Mouse (Mus musculus) MEL (cell line): ENCODE data around the gene Ran. TPM values are rescaled to one million over a fixed set of nuclear protein-coding genes. Genes with fewer than 3 reads are reported as not detected.

Source experiments
- DNase-seq: peaks from one replicate; pipeline ENCODE4 v3.0.0; 2011; ENCODE audit warnings: low read depth, low spot score
- H3K27ac ChIP-seq: 2 replicates; pipeline ENCODE4 v1.5.1; 2012; ENCODE audit warnings: low read depth, mild to moderate bottlenecking, control low read depth, low read length, moderate library complexity; ENCODE audit not compliant: control insufficient read depth
- H3K27me3 ChIP-seq, 2 experiments: fragments of 150-350 bp in 1 of 2; sonication (generic) in 1 of 2; 2 replicates each; pipeline ENCODE4 v1.6.1; 2012; ENCODE audit warnings: low read length in 2 of 2, mild to moderate bottlenecking in 2 of 2, improper control_type of control experiment in 1 of 2, moderate library complexity in 1 of 2; ENCODE audit not compliant: insufficient read depth in 2 of 2, control insufficient read depth in 1 of 2
- H3K36me3 ChIP-seq, 2 experiments: 2 replicates each; pipeline ENCODE4 v1.6.1; 2012 to 2014; ENCODE audit warnings: low read length in 2 of 2, improper control_type of control experiment in 1 of 2, inconsistent platforms in 1 of 2, mild to moderate bottlenecking in 1 of 2; ENCODE audit not compliant: insufficient read depth in 2 of 2, control insufficient read depth in 1 of 2
- H3K4me1 ChIP-seq, 2 experiments: fragments of 150-350 bp in 1 of 2; sonication (generic) in 1 of 2; 2 replicates each; pipeline ENCODE4 v1.6.1; 2012; ENCODE audit warnings: low read length in 2 of 2, improper control_type of control experiment in 1 of 2, mild to moderate bottlenecking in 1 of 2; ENCODE audit not compliant: insufficient read depth in 2 of 2, control insufficient read depth in 1 of 2
- H3K4me3 ChIP-seq, 2 experiments: fragments of 150-350 bp in 1 of 2; sonication (generic) in 1 of 2; 2 replicates each; pipeline ENCODE4 v1.5.1; 2012; ENCODE audit warnings: low read depth in 2 of 2, low read length in 2 of 2, mild to moderate bottlenecking in 2 of 2, moderate library complexity in 2 of 2, control low read depth in 1 of 2, improper control_type of control experiment in 1 of 2; ENCODE audit not compliant: control insufficient read depth in 1 of 2, insufficient read depth in 1 of 2
- H3K79me2 ChIP-seq: 2 replicates; pipeline ENCODE4 v1.6.1; 2012; ENCODE audit warnings: mild to moderate bottlenecking, low read length, moderate library complexity; ENCODE audit not compliant: control insufficient read depth, poor library complexity, insufficient read depth
- H3K9ac ChIP-seq: 2 replicates; pipeline ENCODE4 v1.6.1; 2012; ENCODE audit warnings: low read depth, mild to moderate bottlenecking, control low read depth, low read length, moderate library complexity; ENCODE audit not compliant: control insufficient read depth, poor library complexity, severe bottlenecking
- H3K9me3 ChIP-seq: fragments of 150-350 bp; sonication (generic); replicated peaks from 2 replicates; pipeline ENCODE4 v1.6.1; 2012; ENCODE audit warnings: mild to moderate bottlenecking, low read length, improper control_type of control experiment, moderate library complexity; ENCODE audit not compliant: insufficient read depth
- BHLHE40 ChIP-seq: IDR thresholded peaks from 2 replicates; pipeline ENCODE4 v1.6.1; 2012; ENCODE audit warnings: low read depth, mild to moderate bottlenecking, inconsistent platforms, low read length, improper control_type of control experiment, borderline replicate concordance
- CHD1 ChIP-seq: IDR thresholded peaks from 2 replicates; pipeline ENCODE4 v1.6.1; 2012; ENCODE audit warnings: low read depth, mild to moderate bottlenecking, inconsistent platforms, low read length, improper control_type of control experiment
- CHD2 ChIP-seq: IDR thresholded peaks from 2 replicates; pipeline ENCODE4 v1.6.1; 2011; ENCODE audit warnings: low read length, improper control_type of control experiment
- CTCF ChIP-seq, 3 experiments: IDR thresholded peaks in 2 of 3; conservative IDR thresholded peaks in 1 of 3; 2 replicates each; pipeline ENCODE4 v1.5.1; 2011 to 2012; ENCODE audit warnings: low read length in 3 of 3, low read depth in 2 of 3, mild to moderate bottlenecking in 2 of 3, improper control_type of control experiment in 1 of 3, inconsistent platforms in 1 of 3, mixed read lengths in 1 of 3, moderate library complexity in 1 of 3; ENCODE audit not compliant: control insufficient read depth in 1 of 3, insufficient read depth in 1 of 3, poor library complexity in 1 of 3, severe bottlenecking in 1 of 3
- E2F4 ChIP-seq: IDR thresholded peaks from 2 replicates; pipeline ENCODE4 v1.6.1; 2011; ENCODE audit warnings: low read depth, low read length, improper control_type of control experiment, borderline replicate concordance
- ELF1 ChIP-seq: IDR thresholded peaks from 2 replicates; pipeline ENCODE4 v1.6.1; 2014; ENCODE audit warnings: low read depth, mild to moderate bottlenecking, inconsistent platforms, low read length, improper control_type of control experiment, moderate library complexity
- ETS1 ChIP-seq: IDR thresholded peaks from 2 replicates; pipeline ENCODE4 v1.6.1; 2012; ENCODE audit warnings: low read depth, mild to moderate bottlenecking, inconsistent platforms, low read length, improper control_type of control experiment, moderate library complexity
- GABPA ChIP-seq: IDR thresholded peaks from 2 replicates; pipeline ENCODE4 v1.6.1; 2012; ENCODE audit warnings: low read depth, mild to moderate bottlenecking, inconsistent platforms, low read length, improper control_type of control experiment, moderate library complexity
- GATA1 ChIP-seq: IDR thresholded peaks from 2 replicates; pipeline ENCODE4 v1.6.1; 2011; ENCODE audit warnings: low read depth, low read length, improper control_type of control experiment
- HCFC1 ChIP-seq: IDR thresholded peaks from 2 replicates; pipeline ENCODE4 v1.6.1; 2012; ENCODE audit warnings: low read depth, mild to moderate bottlenecking, inconsistent platforms, low read length, improper control_type of control experiment, moderate library complexity
- JUND ChIP-seq: IDR thresholded peaks from 2 replicates; pipeline ENCODE4 v1.6.1; 2011; ENCODE audit warnings: low read depth, mild to moderate bottlenecking, improper control_type of control experiment, low read length
- KAT2A ChIP-seq: conservative IDR thresholded peaks from 2 replicates; pipeline ENCODE4 v1.6.1; 2012; ENCODE audit warnings: low read depth, low read length, improper control_type of control experiment, inconsistent platforms
- MAFK ChIP-seq: IDR thresholded peaks from 2 replicates; pipeline ENCODE4 v1.6.1; 2011; ENCODE audit warnings: low read depth, mild to moderate bottlenecking, low read length, improper control_type of control experiment, borderline replicate concordance
- MAX ChIP-seq: IDR thresholded peaks from 2 replicates; pipeline ENCODE4 v1.6.1; 2011; ENCODE audit warnings: low read length, improper control_type of control experiment
- MAZ ChIP-seq: IDR thresholded peaks from 2 replicates; pipeline ENCODE4 v1.6.1; 2012; ENCODE audit warnings: low read depth, mild to moderate bottlenecking, inconsistent platforms, low read length, improper control_type of control experiment
- MXI1 ChIP-seq: IDR thresholded peaks from 2 replicates; pipeline ENCODE4 v1.6.1; 2011; ENCODE audit warnings: mild to moderate bottlenecking, low read depth, low read length, improper control_type of control experiment
- MYB ChIP-seq: IDR thresholded peaks from 2 replicates; pipeline ENCODE4 v1.6.1; 2011; ENCODE audit warnings: mild to moderate bottlenecking, low read depth, low read length, improper control_type of control experiment
- MYC ChIP-seq: IDR thresholded peaks from 2 replicates; pipeline ENCODE4 v1.6.1; 2011; ENCODE audit warnings: low read depth, mild to moderate bottlenecking, low read length, improper control_type of control experiment, moderate library complexity
- NELFE ChIP-seq: IDR thresholded peaks from 2 replicates; pipeline ENCODE4 v1.6.1; 2011; ENCODE audit warnings: low read depth, low read length, improper control_type of control experiment
- NRF1 ChIP-seq: IDR thresholded peaks from 2 replicates; pipeline ENCODE4 v1.6.1; 2014; ENCODE audit warnings: low read depth, mild to moderate bottlenecking, inconsistent platforms, low read length, improper control_type of control experiment, moderate library complexity; ENCODE audit not compliant: poor library complexity, insufficient read depth, severe bottlenecking
- POLR2A ChIP-seq, 2 experiments: IDR thresholded peaks; 2 replicates each; pipeline ENCODE4 v1.6.1; 2011 to 2012; ENCODE audit warnings: low read length in 2 of 2, mild to moderate bottlenecking in 2 of 2, control low read depth in 1 of 2, improper control_type of control experiment in 1 of 2, low read depth in 1 of 2, moderate library complexity in 1 of 2; ENCODE audit not compliant: control insufficient read depth in 1 of 2, insufficient read depth in 1 of 2, poor library complexity in 1 of 2
- POLR2AphosphoS2 ChIP-seq: IDR thresholded peaks from 2 replicates; pipeline ENCODE4 v1.6.1; 2011; ENCODE audit warnings: low read length, improper control_type of control experiment
- POLR2AphosphoS5 ChIP-seq: IDR thresholded peaks from 2 replicates; pipeline ENCODE4 v1.6.1; 2012; ENCODE audit warnings: low read depth, borderline replicate concordance, mild to moderate bottlenecking, inconsistent platforms, low read length, moderate library complexity, mixed read lengths
- RAD21 ChIP-seq: IDR thresholded peaks from 2 replicates; pipeline ENCODE4 v1.6.1; 2011; ENCODE audit warnings: mild to moderate bottlenecking, low read depth, low read length, improper control_type of control experiment
- RCOR1 ChIP-seq: IDR thresholded peaks from 2 replicates; pipeline ENCODE4 v1.6.1; 2012; ENCODE audit warnings: low read depth, mild to moderate bottlenecking, inconsistent platforms, low read length, improper control_type of control experiment
- SIN3A ChIP-seq: IDR thresholded peaks from 2 replicates; pipeline ENCODE4 v1.6.1; 2012; ENCODE audit warnings: low read length, improper control_type of control experiment, inconsistent platforms
- SMC3 ChIP-seq: IDR thresholded peaks from 2 replicates; pipeline ENCODE4 v1.6.1; 2011; ENCODE audit warnings: low read depth, low read length, improper control_type of control experiment
- TAL1 ChIP-seq: IDR thresholded peaks from 2 replicates; pipeline ENCODE4 v1.6.1; 2012; ENCODE audit warnings: mild to moderate bottlenecking, inconsistent platforms, low read length, moderate library complexity, mixed read lengths
- TBP ChIP-seq: IDR thresholded peaks from 2 replicates; pipeline ENCODE4 v1.8.0; 2011; ENCODE audit warnings: low read depth, low read length, improper control_type of control experiment
- TCF12 ChIP-seq: IDR thresholded peaks from 2 replicates; pipeline ENCODE4 v1.6.1; 2014; ENCODE audit warnings: low read depth, mild to moderate bottlenecking, inconsistent platforms, low read length, improper control_type of control experiment, moderate library complexity
- UBTF ChIP-seq: IDR thresholded peaks from 2 replicates; pipeline ENCODE4 v1.6.1; 2012; ENCODE audit warnings: low read depth, mild to moderate bottlenecking, inconsistent platforms, low read length, improper control_type of control experiment, moderate library complexity, borderline replicate concordance; ENCODE audit not compliant: insufficient read depth
- USF1 ChIP-seq: IDR thresholded peaks from 2 replicates; pipeline ENCODE4 v1.6.1; 2014; ENCODE audit warnings: low read depth, mild to moderate bottlenecking, inconsistent platforms, low read length, improper control_type of control experiment, moderate library complexity
- USF2 ChIP-seq, 2 experiments: IDR thresholded peaks; 2 replicates each; pipeline ENCODE4 v1.6.1; 2011 to 2012; ENCODE audit warnings: improper control_type of control experiment in 2 of 2, low read length in 2 of 2, borderline replicate concordance in 1 of 2, inconsistent platforms in 1 of 2, low read depth in 1 of 2, mild to moderate bottlenecking in 1 of 2; ENCODE audit not compliant: insufficient read depth in 1 of 2
- ZC3H11A ChIP-seq: IDR thresholded peaks from 2 replicates; pipeline ENCODE4 v1.6.1; 2012; ENCODE audit warnings: low read depth, mild to moderate bottlenecking, inconsistent platforms, low read length, improper control_type of control experiment
- ZKSCAN1 ChIP-seq: IDR thresholded peaks from 2 replicates; pipeline ENCODE4 v1.6.1; 2012; ENCODE audit warnings: low read depth, mild to moderate bottlenecking, inconsistent platforms, low read length, improper control_type of control experiment, moderate library complexity
- polyA plus RNA-seq, 2 experiments: library from polyadenylated mRNA; stranded (reverse) in 1 of 2; unstranded in 1 of 2; fragments of >175 nt in 1 of 2; fragments of >200 nt in 1 of 2; gene quantifications; 2 replicates each; pipeline versions ENCODE4 v1.2.1 to v1.2.4; 2012; ENCODE audit warnings: low replicate concordance in 2 of 2, low read depth in 1 of 2; ENCODE audit not compliant: insufficient read length in 2 of 2, insufficient read depth in 1 of 2, missing spikeins in 1 of 2
- total RNA-seq: library from RNA; depleted of rRNA; stranded (reverse); fragments of 300-350 nt; gene quantifications from 2 replicates; pipeline ENCODE4 v1.2.3, GENCODE M21; 2012

Ran gene
- total and polyA plus RNA-seq, 3 experiments = 91.6 to 2,479 (median 950) TPM

DNA sequence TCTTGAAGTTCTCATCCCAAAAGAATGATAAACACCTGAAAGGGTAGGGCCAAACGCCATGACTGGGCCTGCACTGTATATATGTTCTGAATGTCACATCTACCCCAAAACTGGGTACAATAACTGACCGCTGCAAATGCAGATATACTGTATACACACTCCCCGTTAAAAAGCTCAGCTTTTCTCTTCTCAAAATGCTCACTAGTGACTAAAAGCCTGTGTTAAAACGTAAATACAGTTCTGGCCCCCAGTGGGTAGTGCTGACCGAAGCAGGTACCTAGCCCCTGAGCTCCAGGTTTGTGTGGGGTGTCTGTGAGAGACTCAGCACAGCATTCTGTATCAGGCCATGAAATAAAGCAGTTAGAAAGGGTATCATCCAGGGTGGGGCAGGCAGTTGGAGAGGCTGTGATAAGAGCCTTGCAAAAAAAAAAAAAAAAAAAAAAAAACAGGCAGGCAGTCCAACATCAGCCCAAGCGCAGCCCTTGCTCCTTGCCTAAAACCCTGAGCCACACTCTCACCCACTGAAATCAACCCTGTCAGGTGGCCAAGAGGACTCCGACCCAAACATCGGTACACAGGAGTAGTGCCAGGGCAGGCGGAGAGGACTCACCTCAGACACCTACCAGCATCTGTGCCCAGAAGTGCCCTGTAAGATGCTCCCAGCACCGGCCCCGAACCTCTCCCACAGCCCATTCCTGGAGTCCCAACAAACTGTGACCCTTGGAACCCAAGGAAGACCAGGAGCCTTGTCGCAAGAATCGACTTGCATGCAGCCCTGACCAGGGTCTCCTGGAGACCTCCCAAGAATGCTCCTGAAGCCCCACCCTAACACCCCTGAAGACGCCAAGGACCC, 12.5 kb upstream of the Ran start:
- peak overlapping the region; percentile 99 for H3K9ac ChIP-seq
- peak overlapping the region; percentile 95 to 98 for H3K4me3 ChIP-seq
- H3K79me2 ChIP-seq = peaks cover 45% of the 10 kb centered on the region
- H3K27me3 ChIP-seq = no peaks in the 10 kb centered on the region
- H3K36me3 ChIP-seq = peaks cover 2 to 46% of the 10 kb centered on the region in 2 experiments; a peak in 2 of 4 replicates
- peak overlapping the region; percentile 98 for H3K27ac ChIP-seq
- H3K4me1 ChIP-seq = peaks cover 8 to 61% of the 10 kb centered on the region in 2 experiments
- peak; percentile 85 for DNase-seq
- no peaks in the 10 kb centered on the region for H3K9me3 ChIP-seq
- TF ChIP-seq ZKSCAN1 = peak; percentile 72; the same call in 1 of the 2 replicates
- peak; percentile 90 for TF ChIP-seq TCF12
- peak; percentile 94 for TF ChIP-seq GATA1
- TF ChIP-seq USF2 (IDR thresholded peaks at IDR 0.05; ENCODE audit: borderline replicate concordance in 1 of 2, insufficient read depth in 1 of 2, low read depth in 1 of 2, low read length in 2 of 2) = no peak
- peak; percentile 83 for TF ChIP-seq NELFE
- no peak for TF ChIP-seq UBTF
- no peak for TF ChIP-seq NRF1
- no peak for TF ChIP-seq SMC3
- peak; percentile 23; the same call in 1 of the 2 replicates for TF ChIP-seq MAX
- TF ChIP-seq MXI1 = peak; percentile 79; the same call in 1 of the 2 replicates
- no peak for TF ChIP-seq KAT2A
- TF ChIP-seq RAD21 = no peak
- peak; percentile 69 for TF ChIP-seq HCFC1
- TF ChIP-seq MAZ = peak; percentile 90
- peak; percentile 91 for TF ChIP-seq SIN3A
- no peak for TF ChIP-seq CTCF (IDR thresholded peaks at IDR 0.05 in 2 of 3, conservative IDR thresholded peaks at IDR 0.05 in 1 of 3; ENCODE audit: control insufficient read depth in 1 of 3, insufficient read depth in 1 of 3, low read depth in 2 of 3, low read length in 3 of 3, poor library complexity in 1 of 3, severe bottlenecking in 1 of 3)
- TF ChIP-seq MYC = peak; percentile 77
- peak; percentile 56 to 88 for TF ChIP-seq POLR2A (IDR thresholded peaks at IDR 0.05; ENCODE audit: control insufficient read depth in 1 of 2, insufficient read depth in 1 of 2, low read depth in 1 of 2, low read length in 2 of 2, poor library complexity in 1 of 2)
- no peak for TF ChIP-seq MAFK
- TF ChIP-seq TAL1 = peak; percentile 55
- peak; percentile 56; the same call in 1 of the 2 replicates for TF ChIP-seq RCOR1
- peak; percentile 43; the same call in 1 of the 2 replicates for TF ChIP-seq POLR2AphosphoS2
- peak; percentile 72; the same call in 1 of the 2 replicates for TF ChIP-seq CHD1
- TF ChIP-seq JUND = no peak
- TF ChIP-seq ELF1 = no peak
- no peak for TF ChIP-seq ZC3H11A
- TF ChIP-seq CHD2 = no peak
- TF ChIP-seq USF1 = peak; percentile 59; the same call in 1 of the 2 replicates
- TF ChIP-seq MYB = peak; percentile 97
- peak; percentile 93 for TF ChIP-seq TBP
- TF ChIP-seq GABPA = no peak
- peak; percentile 89 for TF ChIP-seq ETS1
- TF ChIP-seq POLR2AphosphoS5 = no peak; the same call in 1 of the 2 replicates
- TF ChIP-seq E2F4 = no peak
- 0 out of 2 replicates have a peak, but pooled peaks have one; percentile 29 for TF ChIP-seq BHLHE40
